Mouse (Mus musculus) liver, embryonic 16.5 days (tissue): Measurements from ENCODE around the gene Slc30a9. TPM values are rescaled to one million over a fixed set of nuclear protein-coding genes. Genes with fewer than 3 reads are reported as not detected.

Source experiments
- ATAC-seq: fragments of 200-750 bp; cut with Nextera tagmentation; 2 replicates; pipeline ENCODE4 v1.8.0; 2017; ENCODE audit warnings: low read depth, mild to moderate bottlenecking, moderate number of reproducible peaks, moderate library complexity
- H3K27ac ChIP-seq: fragments of 300-500 bp; sonication (generic); 2 replicates; pipeline ENCODE4 v1.5.1; 2014; ENCODE audit warnings: mild to moderate bottlenecking, low read length
- H3K27me3 ChIP-seq: fragments of 300-500 bp; sonication (generic); 2 replicates; pipeline ENCODE4 v1.6.1; 2014; ENCODE audit warnings: low read depth, low read length, mixed read lengths; ENCODE audit not compliant: control insufficient read depth, insufficient read depth
- H3K36me3 ChIP-seq: fragments of 300-500 bp; sonication (generic); 2 replicates; pipeline ENCODE4 v1.6.1; 2014; ENCODE audit warnings: mild to moderate bottlenecking; ENCODE audit not compliant: control insufficient read depth, insufficient read depth
- H3K4me1 ChIP-seq: fragments of 300-500 bp; sonication (generic); 2 replicates; pipeline ENCODE4 v1.6.1; 2014; ENCODE audit warnings: low read depth, low read length, mixed read lengths; ENCODE audit not compliant: control insufficient read depth
- H3K4me2 ChIP-seq: fragments of 300-500 bp; sonication (generic); 2 replicates; pipeline ENCODE4 v1.6.1; 2014; ENCODE audit warnings: low read depth, low read length, mixed read lengths
- H3K4me3 ChIP-seq: fragments of 300-500 bp; sonication (generic); 2 replicates; pipeline ENCODE4 v1.5.1; 2014; ENCODE audit warnings: low read depth, mild to moderate bottlenecking, low read length
- H3K9ac ChIP-seq: fragments of 300-500 bp; sonication (generic); 2 replicates; pipeline ENCODE4 v1.6.1; 2014; ENCODE audit warnings: low read depth, low read length
- H3K9me3 ChIP-seq: fragments of 300-500 bp; sonication (generic); replicated peaks from 2 replicates; pipeline ENCODE4 v1.6.1; 2016; ENCODE audit warnings: low read length; ENCODE audit not compliant: control insufficient read depth
- WGBS: fragments of 180-500 bp; shearing (Covaris S2); extraction: QIAGEN DNeasy Blood & Tissue Kit; methylation state at CpG from one replicate; pipeline ENCODE4 v1.1.7; 2014; ENCODE audit not compliant: insufficient replicate concordance; 5-methylcytosine and 5-hydroxymethylcytosine counted together
- polyA plus RNA-seq: library from polyadenylated mRNA; unstranded; fragments of >200 nt; fragmentation: Nextera tagmentation; extraction: Ambion mirVana; gene quantifications from 2 replicates; pipeline ENCODE4 v1.2.1, GENCODE M21; 2015

The Slc30a9 gene
- polyA plus RNA-seq, 1 experiment from 2014 or later, result 56.9 TPM

DNA sequence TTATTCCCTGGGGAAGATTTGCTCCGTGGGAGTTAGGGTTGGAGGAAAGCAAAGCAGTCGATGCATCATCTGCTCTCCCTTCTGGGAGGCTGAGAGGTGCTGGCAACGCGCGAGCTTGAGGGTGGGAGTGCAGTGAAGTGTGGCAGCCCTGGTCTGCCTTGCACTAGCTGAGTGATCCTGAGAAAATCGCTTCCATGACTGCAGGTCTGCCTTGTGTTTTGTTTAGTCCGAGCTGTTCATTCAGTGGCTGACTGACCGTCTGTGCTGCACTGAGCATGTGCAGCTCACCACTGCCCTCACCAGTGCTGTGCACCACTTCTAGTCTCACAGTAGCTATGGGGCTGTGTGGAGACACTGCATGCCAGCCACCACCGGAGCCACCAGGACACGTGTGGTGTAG is 42.2 kb downstream of the Slc30a9 start:
- H3K9me3 ChIP-seq, result no peaks in the 10 kb centered on the region
- H3K4me1 ChIP-seq, result no peaks in the 10 kb centered on the region
- no peak overlapping the region for H3K4me3 ChIP-seq
- ATAC-seq, result no peak
- H3K27ac ChIP-seq, result no peak overlapping the region
- H3K36me3 ChIP-seq, result peaks cover 39% of the 10 kb centered on the region
- H3K27me3 ChIP-seq, result no peaks in the 10 kb centered on the region
- H3K9ac ChIP-seq, result no peak overlapping the region
- no peak overlapping the region for H3K4me2 ChIP-seq
- 88% methylated on average over 10 of the region's 10 CpGs for WGBS

DNA sequence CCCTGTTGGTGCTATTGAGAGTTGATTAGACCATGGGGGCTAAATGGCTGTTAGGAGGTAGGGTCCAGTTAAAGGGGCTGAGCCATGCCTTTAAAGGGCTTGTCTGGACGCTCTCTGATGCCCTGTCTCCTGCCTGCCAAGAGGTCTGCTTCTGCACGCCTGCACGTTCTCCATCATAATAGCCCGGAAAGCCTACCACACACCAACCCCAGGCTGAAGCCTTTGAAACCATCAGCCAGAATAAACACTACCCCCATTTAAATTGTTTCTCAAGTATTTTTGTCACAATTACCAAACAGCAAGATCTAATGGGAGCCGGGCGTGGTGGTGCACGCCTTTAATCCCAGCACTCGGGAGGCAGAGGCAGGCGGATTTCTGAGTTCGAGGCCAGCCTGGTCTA is 55.6 kb downstream of the Slc30a9 start:
- no peak overlapping the region for H3K4me2 ChIP-seq
- no peak for ATAC-seq

DNA sequence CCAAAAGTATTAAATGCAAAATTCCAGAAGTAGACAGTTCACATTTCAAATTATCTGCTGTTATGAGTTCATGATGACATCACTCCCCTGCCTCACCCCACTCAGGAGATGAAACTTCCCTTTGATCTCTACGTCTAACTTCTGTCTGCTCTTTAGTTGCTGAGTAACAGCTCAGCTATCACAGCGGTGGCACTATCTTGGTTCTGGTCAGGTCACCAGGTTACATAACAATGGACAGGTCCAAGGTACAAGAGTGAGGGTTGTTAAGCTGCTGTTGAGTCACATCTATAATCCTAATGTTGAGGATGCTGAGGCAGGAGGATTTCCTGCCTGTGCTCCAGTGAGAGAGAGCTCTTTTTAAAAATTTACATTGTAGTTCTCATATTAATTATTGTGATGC is 56.2 kb downstream of the Slc30a9 start:
- Histone ChIP-seq H3K9ac (no peak overlapping the region), H3K27me3 (no peaks in the 10 kb centered on the region), H3K27ac (no peak overlapping the region), H3K4me2 (no peak overlapping the region), H3K4me3 (no peak overlapping the region), H3K9me3 (no peaks in the 10 kb centered on the region), H3K36me3 (no peaks in the 10 kb centered on the region), H3K4me1 (no peaks in the 10 kb centered on the region)
- WGBS, result 30% methylated on average over 2 of the region's 2 CpGs
- ATAC-seq, result no peak

More for the DNA sequence above, 55.6 kb downstream of the Slc30a9 start:
- WGBS, result 84% methylated on average over 10 of the region's 10 CpGs
- Histone ChIP-seq H3K27ac (no peak overlapping the region), H3K4me3 (no peak overlapping the region), H3K9ac (no peak overlapping the region), H3K27me3 (no peaks in the 10 kb centered on the region), H3K4me1 (no peaks in the 10 kb centered on the region), H3K9me3 (no peaks in the 10 kb centered on the region), H3K36me3 (no peaks in the 10 kb centered on the region)

DNA sequence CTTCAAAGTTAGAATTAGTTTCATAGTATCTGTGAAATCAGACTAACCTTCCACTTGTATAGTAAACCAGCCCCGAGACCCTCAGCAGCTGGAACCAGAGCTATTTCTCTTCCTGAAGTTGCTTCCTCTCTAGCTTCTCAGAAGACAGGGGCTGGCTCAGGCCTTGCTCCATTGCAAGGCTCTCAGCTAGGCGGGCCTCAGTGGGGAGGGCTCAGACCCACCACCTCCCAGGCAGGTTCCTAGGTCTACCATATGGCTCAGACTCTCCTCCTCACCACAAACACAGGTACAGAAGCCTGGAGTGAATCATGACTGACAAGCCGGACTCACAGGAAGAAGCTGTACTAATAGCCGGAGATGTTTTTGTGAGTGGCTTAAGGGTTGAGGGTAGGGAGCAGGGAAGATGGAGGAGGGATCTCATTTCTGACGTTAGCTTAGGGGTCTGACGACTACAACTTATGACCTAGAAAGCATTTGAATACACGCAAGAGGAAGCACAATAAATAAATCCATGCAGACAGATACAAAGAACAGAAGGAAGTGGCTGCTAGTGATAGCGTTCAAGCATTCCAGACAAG is 70.4 kb downstream of the Slc30a9 start:
- Histone ChIP-seq H3K27ac (no peak overlapping the region), H3K4me2 (no peak overlapping the region), H3K9me3 (no peaks in the 10 kb centered on the region), H3K9ac (no peak overlapping the region), H3K27me3 (no peaks in the 10 kb centered on the region), H3K4me1 (no peaks in the 10 kb centered on the region), H3K4me3 (no peak overlapping the region), H3K36me3 (no peaks in the 10 kb centered on the region)
- 29% methylated on average over 8 of the region's 8 CpGs for WGBS
- no peak for ATAC-seq

DNA sequence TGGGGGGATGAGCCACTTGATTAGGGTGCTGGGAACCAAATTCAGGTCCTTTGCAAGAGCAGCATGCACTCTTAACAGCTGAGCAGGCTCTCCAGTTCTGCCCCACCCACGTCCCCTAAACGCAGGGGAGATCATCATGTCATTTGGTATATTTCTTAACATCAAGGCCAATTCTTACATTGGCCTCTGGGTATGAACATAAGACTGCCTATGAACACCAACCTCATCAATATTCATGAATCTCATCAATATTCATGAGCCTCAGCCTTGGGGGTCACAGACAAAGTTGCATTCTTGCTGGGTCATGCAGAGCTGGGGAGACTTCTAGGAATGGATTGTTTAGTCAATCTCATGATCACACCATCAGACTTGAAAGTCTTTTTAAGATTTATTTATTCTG is 74.9 kb downstream of the Slc30a9 start:
- no peaks in the 10 kb centered on the region for H3K4me1 ChIP-seq
- no peaks in the 10 kb centered on the region for H3K36me3 ChIP-seq
- H3K9ac ChIP-seq, result no peak overlapping the region
- H3K27ac ChIP-seq, result no peak overlapping the region
- ATAC-seq, result no peak
- no peak overlapping the region for H3K4me2 ChIP-seq
- no peaks in the 10 kb centered on the region for H3K9me3 ChIP-seq
- no peak overlapping the region for H3K4me3 ChIP-seq
- WGBS, result 73% methylated on average over 2 of the region's 2 CpGs
- no peaks in the 10 kb centered on the region for H3K27me3 ChIP-seq

DNA sequence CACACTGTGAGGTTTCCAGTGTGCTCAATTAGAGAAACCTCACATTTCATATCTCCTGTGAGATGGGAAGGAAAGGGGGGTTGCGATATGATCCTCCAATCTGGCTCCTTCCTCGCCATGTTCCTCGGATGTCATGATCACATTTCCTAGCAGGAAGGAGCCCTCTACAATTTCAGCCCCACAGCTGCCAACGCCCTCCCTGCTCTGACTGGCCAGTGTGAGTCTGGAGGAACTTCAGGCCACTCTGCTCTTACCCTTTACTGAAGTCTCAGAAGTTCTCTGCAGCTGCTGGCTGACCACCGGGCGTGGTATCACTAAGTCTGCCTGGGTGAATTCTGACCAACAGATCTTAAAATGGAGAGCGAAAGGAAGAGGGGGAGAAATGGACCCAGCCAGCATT is 75.8 kb downstream of the Slc30a9 start:
- H3K9me3 ChIP-seq, result no peaks in the 10 kb centered on the region
- H3K4me1 ChIP-seq, result no peaks in the 10 kb centered on the region
- H3K27me3 ChIP-seq, result no peaks in the 10 kb centered on the region
- H3K4me2 ChIP-seq, result no peak overlapping the region
- no peak overlapping the region for H3K4me3 ChIP-seq
- ATAC-seq, result no peak
- no peak overlapping the region for H3K27ac ChIP-seq
- H3K9ac ChIP-seq, result no peak overlapping the region
- no peaks in the 10 kb centered on the region for H3K36me3 ChIP-seq
- WGBS, result 65% methylated on average over 7 of the region's 7 CpGs

DNA sequence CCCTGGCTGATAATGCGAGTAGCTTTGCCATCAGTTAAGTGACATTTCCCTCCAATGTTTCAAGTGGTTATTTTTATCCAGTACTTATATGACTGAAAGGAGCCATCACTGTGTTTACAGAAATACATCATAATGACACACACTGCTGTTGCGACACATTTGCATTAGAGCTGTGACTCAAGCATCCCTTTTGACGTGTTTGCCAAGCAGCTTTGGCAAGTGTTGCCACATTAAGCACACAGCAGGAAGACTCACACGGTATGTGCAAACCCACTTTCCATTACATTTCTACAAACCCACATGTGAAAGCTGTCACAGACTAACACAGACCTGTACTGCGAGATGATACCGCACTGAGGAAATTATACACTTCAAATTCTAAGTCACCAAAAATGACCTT is 87.2 kb downstream of the Slc30a9 start:
- no peaks in the 10 kb centered on the region for H3K36me3 ChIP-seq
- ATAC-seq, result no peak
- H3K27ac ChIP-seq, result no peak overlapping the region
- H3K27me3 ChIP-seq, result no peaks in the 10 kb centered on the region
- no peak overlapping the region for H3K9ac ChIP-seq
- H3K4me1 ChIP-seq, result no peaks in the 10 kb centered on the region
- no peaks in the 10 kb centered on the region for H3K9me3 ChIP-seq
- no peak overlapping the region for H3K4me2 ChIP-seq
- 62% methylated on average over 6 of the region's 6 CpGs for WGBS
- no peak overlapping the region for H3K4me3 ChIP-seq

DNA sequence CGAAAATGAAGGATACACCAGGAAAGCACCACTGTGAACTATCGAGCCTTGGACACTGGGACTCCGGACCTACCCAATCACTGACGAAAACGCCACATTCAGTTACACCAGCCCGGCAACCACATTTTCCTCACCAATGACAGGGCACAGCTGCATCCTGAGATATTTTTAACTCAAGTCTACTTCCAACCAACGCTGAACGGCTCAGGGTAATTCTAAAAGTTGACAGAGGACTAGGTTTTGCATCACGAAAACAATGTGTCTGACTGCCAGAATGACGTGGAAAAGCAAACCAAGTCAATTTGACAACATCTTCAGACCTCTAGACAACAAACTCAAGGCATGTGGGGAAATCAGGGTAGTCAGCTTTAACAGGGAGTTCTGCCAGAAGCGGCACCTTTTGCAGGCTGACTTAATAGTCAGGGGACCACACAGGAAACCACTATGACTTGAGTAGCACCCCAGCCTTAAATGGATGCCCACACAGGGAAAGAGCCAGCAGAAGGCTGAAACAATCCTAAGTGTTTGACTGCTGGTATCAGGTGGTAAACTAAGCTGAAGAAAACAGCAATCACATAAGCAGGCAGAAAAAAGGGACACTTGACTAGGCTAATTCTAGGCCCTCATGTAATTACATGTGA is 88.6 kb downstream of the Slc30a9 start:
- no peaks in the 10 kb centered on the region for H3K36me3 ChIP-seq
- no peak overlapping the region for H3K4me3 ChIP-seq
- H3K27me3 ChIP-seq, result no peaks in the 10 kb centered on the region
- ATAC-seq, result no peak
- H3K27ac ChIP-seq, result no peak overlapping the region
- no peak overlapping the region for H3K4me2 ChIP-seq
- H3K9me3 ChIP-seq, result no peaks in the 10 kb centered on the region
- 12% methylated on average over 11 of the region's 11 CpGs for WGBS
- H3K9ac ChIP-seq, result no peak overlapping the region
- no peaks in the 10 kb centered on the region for H3K4me1 ChIP-seq

DNA sequence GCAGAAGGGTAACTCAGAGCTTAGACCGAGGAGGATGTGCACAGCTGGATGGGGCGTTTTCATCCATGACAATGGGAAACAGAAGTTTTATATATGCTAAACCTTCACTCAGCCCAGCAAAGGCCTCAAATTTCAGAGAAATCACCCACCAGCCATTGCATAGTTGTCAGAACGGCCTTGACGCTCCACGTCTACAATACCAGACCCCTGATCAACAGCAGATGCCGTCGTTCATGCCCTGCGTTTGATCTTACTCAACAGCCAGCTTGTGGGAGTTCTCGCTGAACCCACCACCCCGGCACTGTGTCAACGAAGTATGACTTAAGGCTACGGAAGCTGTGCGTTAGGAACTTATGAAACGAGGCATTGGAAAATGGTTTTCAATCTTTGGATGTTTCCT is 90.4 kb downstream of the Slc30a9 start:
- 81% methylated on average over 14 of the region's 14 CpGs for WGBS
- no peak for ATAC-seq

More for the DNA sequence above, 90.4 kb downstream of the Slc30a9 start:
- Histone ChIP-seq H3K4me3 (no peak overlapping the region), H3K27ac (no peak overlapping the region), H3K27me3 (no peaks in the 10 kb centered on the region), H3K4me2 (no peak overlapping the region), H3K9ac (no peak overlapping the region), H3K36me3 (no peaks in the 10 kb centered on the region), H3K4me1 (no peaks in the 10 kb centered on the region), H3K9me3 (no peaks in the 10 kb centered on the region)
